Mouse (Mus musculus) C2C12 (cell line): ENCODE results near the gene Unc5cl. TPM values are rescaled to one million over a fixed set of nuclear protein-coding genes. Genes with fewer than 3 reads are reported as not detected.
A peak's percentile ranks its signal among the peaks of the same experiment; 100 is the strongest.

Experiments
- H3K27me3 ChIP-seq: one replicate; pipeline ENCODE4 v1.6.1; 2011; ENCODE audit not compliant: control insufficient read depth, insufficient read depth, insufficient read length
- H3K36me3 ChIP-seq: one replicate; pipeline ENCODE4 v1.6.1; 2011; ENCODE audit not compliant: control insufficient read depth, insufficient read depth
- H3K4me3 ChIP-seq: one replicate; pipeline ENCODE4 v1.5.1; 2011; ENCODE audit warnings: mild to moderate bottlenecking, control low read depth; ENCODE audit not compliant: poor library complexity, insufficient read depth, severe bottlenecking
- H3K79me2 ChIP-seq: one replicate; pipeline ENCODE4 v1.6.1; 2011; ENCODE audit not compliant: control insufficient read depth, insufficient read depth
- H3K79me3 ChIP-seq: one replicate; pipeline ENCODE4 v1.6.1; 2011; ENCODE audit warnings: low read depth, control low read depth
- H3ac ChIP-seq: one replicate; pipeline ENCODE3; 2011; ENCODE audit warnings: low read depth; ENCODE audit not compliant: control insufficient read depth, insufficient read length
- CEBPB ChIP-seq: IDR thresholded peaks from one replicate; pipeline ENCODE4 v1.6.1; 2011; ENCODE audit warnings: low read depth, mild to moderate bottlenecking, control low read depth, moderate library complexity
- CTCF ChIP-seq: IDR thresholded peaks from one replicate; pipeline ENCODE4 v1.5.1; 2011; ENCODE audit not compliant: control insufficient read depth, insufficient read depth, insufficient read length
- FOSL1 ChIP-seq: IDR thresholded peaks from one replicate; pipeline ENCODE4 v1.8.0; 2011; ENCODE audit warnings: mild to moderate bottlenecking, low read length; ENCODE audit not compliant: poor library complexity, insufficient read depth, severe bottlenecking
- MAX ChIP-seq: IDR thresholded peaks from one replicate; pipeline ENCODE4 v1.6.1; 2011; ENCODE audit warnings: mild to moderate bottlenecking, control low read depth
- MYOD1 ChIP-seq: IDR thresholded peaks from one replicate; pipeline ENCODE4 v1.6.1; 2011; ENCODE audit warnings: low read depth; ENCODE audit not compliant: control insufficient read depth, insufficient read length
- MYOG ChIP-seq: IDR thresholded peaks from one replicate; pipeline ENCODE4 v1.6.1; 2011; ENCODE audit not compliant: control insufficient read depth, insufficient read length; ENCODE audit errors: extremely low read depth
- USF1 ChIP-seq: IDR thresholded peaks from one replicate; pipeline ENCODE4 v1.6.1; 2011; ENCODE audit warnings: low read depth, mild to moderate bottlenecking, control low read depth, moderate library complexity
- polyA plus RNA-seq: library from polyadenylated mRNA; unstranded; fragments of >200 nt; fragmentation: generic; extraction: Trizol; gene quantifications from one replicate; pipeline ENCODE4 v1.2.1, GENCODE M21; 2012; ENCODE audit warnings: missing spikeins

Unc5cl gene
- polyA plus RNA-seq, 1 experiment = not detected

DNA sequence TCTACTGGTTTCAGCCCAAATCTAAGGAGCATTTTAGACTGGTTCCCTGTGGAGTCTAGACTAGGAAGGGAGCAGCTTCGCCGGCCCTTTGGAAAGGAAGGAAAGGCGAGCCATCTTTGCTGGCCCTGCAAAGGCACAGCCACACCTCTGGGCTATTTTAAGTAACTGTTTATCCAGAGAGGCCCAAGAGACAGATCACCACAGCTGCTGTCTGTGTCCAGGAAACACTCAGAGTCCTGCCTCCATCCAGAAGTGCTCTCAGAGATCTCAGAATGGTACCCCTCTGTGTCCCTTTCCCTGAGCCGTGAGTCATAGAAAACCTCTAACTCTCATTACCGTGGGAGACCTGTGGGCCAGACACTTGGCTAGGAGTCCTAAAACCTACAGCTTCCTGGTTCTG lies 24.3 kb upstream of the Unc5cl start:
- no peaks in the 10 kb centered on the region for H3K79me2 ChIP-seq
- TF ChIP-seq MYOD1 = peak; percentile 65
- TF ChIP-seq MYOG = no peak
- H3K79me3 ChIP-seq = no peaks in the 10 kb centered on the region
- H3K27me3 ChIP-seq = no peaks in the 10 kb centered on the region
- no peak overlapping the region for H3K4me3 ChIP-seq
- no peaks in the 10 kb centered on the region for H3K36me3 ChIP-seq
- no peak overlapping the region for H3ac ChIP-seq

DNA sequence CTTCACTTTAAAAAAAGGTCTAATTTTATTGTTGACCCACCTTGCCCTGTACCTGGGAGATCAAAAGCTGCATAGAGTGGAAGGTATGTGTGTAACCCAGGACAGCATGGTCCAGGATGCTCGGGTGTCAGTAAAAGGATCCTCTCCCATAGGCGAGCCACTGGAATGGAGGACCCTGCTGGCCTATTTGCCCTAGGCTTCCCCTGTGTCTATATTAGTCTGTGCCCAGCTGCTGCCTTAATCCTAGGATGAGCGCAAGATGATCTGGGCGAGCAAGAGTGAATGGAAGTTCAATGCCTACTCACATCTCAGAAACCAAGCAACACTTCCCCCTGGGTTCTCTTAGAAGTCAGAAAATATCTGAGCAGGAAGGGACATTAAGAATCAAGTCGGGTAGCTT lies 23.6 kb upstream of the Unc5cl start:
- H3K36me3 ChIP-seq = no peaks in the 10 kb centered on the region
- H3K4me3 ChIP-seq = no peak overlapping the region
- no peaks in the 10 kb centered on the region for H3K79me2 ChIP-seq
- no peaks in the 10 kb centered on the region for H3K27me3 ChIP-seq
- no peak overlapping the region for H3ac ChIP-seq
- no peaks in the 10 kb centered on the region for H3K79me3 ChIP-seq
- TF ChIP-seq MYOD1 = no peak
- no peak for TF ChIP-seq MAX
- TF ChIP-seq MYOG = no peak
- TF ChIP-seq CTCF = no peak
- TF ChIP-seq CEBPB = no peak
- no peak for TF ChIP-seq FOSL1
- no peak for TF ChIP-seq USF1

DNA sequence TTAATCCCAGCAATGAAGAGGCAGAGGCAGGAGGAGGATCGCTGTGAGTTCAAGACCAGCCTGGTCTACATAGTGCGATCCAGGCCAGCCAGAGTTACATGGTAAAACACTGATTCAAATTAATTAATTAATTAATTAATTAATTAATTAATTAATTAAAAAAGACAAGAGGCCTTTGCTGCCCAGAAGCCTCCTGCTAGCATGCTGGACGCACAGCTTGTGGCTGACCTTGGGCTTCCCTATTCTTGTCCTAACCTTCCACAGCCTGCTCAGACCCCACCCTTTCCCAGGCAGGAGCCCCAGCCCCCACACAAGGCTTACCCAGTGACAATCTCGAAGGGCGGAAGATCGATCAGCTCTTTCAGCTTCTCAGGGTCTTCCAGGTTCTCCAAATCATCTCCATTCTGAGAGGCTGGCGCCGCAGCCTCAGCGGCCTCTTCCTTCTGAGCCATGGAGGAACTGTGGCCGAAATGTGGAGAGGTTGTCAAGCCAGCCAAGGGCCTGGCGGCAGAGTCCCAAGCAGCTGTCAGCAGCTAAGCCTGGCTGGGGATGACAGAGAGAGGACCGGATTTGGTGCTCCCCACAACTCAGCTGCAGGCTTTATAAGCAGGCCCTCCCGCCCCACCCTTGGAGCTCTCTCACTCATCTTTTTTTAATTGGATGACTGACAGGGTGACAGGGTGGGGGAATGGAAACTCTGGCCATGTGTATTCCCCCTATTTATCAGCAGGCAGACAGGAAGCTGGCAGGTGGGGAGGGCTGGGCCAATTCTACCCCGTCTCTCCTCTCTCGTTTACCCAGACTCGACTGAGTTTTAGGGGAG lies 22.3 kb upstream of the Unc5cl start, which contains the start of gene Apobec2:
Gene Apobec2 (minus strand): TSS at position 773 of the 823 bp plus-strand sequence.
- TF ChIP-seq MYOD1 (no peak), CTCF (no peak), FOSL1 (no peak), MYOG (no peak), USF1 (no peak), CEBPB (no peak), MAX (no peak)
- H3ac ChIP-seq = no peak within 1 kb of the TSS
- H3K79me3 ChIP-seq = no peaks in the 10 kb centered on the region
- H3K36me3 ChIP-seq = no peaks in the 10 kb centered on the region
- no peaks in the 10 kb centered on the region for H3K79me2 ChIP-seq
- no peak within 1 kb of the TSS for H3K4me3 ChIP-seq
- H3K27me3 ChIP-seq = no peaks in the 10 kb centered on the region

DNA sequence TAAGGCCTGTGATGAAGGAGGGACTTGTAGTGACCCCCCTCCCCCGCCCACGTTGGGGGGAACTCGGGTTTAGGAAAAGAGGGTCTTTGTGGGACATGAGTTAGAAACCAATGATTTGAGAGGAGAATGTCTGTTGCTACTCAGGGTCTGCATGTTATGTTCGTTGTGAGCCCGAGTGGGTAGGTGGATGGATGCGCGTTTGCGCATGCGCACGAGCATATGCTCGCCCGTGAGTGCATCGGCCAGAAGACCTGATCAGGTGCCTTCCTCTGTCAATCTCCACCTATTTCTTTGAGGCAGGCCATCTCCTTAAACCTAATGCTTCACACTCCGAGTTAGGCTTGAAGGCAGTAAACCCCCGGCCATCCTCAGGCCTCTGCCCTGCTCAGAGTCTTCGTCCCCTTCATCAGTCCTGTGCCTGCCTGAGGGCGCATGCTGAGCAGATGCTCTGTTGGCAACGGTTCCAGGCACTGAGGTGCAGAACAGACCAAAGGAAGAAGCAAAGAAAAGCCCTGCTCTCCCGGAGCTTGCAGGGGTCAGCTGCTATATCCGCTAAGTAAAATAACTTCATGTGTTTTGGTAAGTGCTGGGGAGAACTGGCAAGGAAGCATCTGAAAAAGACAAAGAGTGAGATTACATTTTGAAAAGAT lies 21.6 kb upstream of the Unc5cl start:
- Histone ChIP-seq H3K79me2 (no peaks in the 10 kb centered on the region), H3K27me3 (no peaks in the 10 kb centered on the region), H3K4me3 (no peak overlapping the region), H3ac (no peak overlapping the region), H3K79me3 (no peaks in the 10 kb centered on the region), H3K36me3 (no peaks in the 10 kb centered on the region)
- TF ChIP-seq FOSL1 (no peak), MYOG (no peak), MAX (no peak), MYOD1 (no peak), CEBPB (no peak), USF1 (no peak), CTCF (no peak)

- H3K79me3 ChIP-seq = no peaks in the 10 kb centered on the region
- no peak overlapping the region for H3K4me3 ChIP-seq
- no peaks in the 10 kb centered on the region for H3K27me3 ChIP-seq
- H3ac ChIP-seq = no peak overlapping the region
- TF ChIP-seq CTCF (no peak), MAX (no peak), CEBPB (no peak), USF1 (no peak), MYOD1 (no peak), MYOG (no peak), FOSL1 (no peak)
- H3K36me3 ChIP-seq = no peaks in the 10 kb centered on the region
- no peaks in the 10 kb centered on the region for H3K79me2 ChIP-seq
These were observed 20.9 kb upstream of the Unc5cl start for GRCm38 (mm10) chr17:48433689-48434330.

DNA sequence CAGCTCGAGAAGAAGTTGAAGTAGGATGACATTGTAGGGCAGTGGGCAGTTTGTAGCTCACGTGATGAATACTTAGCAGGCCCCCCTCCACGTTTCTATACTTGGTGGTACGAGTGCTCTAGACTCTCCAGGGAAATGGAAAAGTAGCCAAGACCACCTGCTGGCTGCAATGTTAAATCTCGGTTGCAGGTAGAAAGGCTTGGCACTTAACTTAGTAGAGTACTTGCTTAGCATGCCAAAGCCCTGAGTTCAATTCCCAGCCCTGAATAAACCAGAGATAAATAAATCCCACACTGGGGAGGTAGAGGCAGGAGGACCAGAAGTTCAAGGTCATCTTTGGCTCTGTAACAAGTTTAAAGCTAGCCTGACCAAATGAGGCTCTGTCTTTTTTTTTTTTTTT lies 20.2 kb upstream of the Unc5cl start:
- no peak for TF ChIP-seq CEBPB
- TF ChIP-seq USF1 = no peak
- no peak for TF ChIP-seq MYOG
- no peak for TF ChIP-seq MYOD1
- no peak for TF ChIP-seq MAX
- no peak for TF ChIP-seq FOSL1
- no peak for TF ChIP-seq CTCF
- no peaks in the 10 kb centered on the region for H3K79me3 ChIP-seq
- H3K79me2 ChIP-seq = no peaks in the 10 kb centered on the region
- no peaks in the 10 kb centered on the region for H3K27me3 ChIP-seq
- H3K36me3 ChIP-seq = no peaks in the 10 kb centered on the region
- no peak overlapping the region for H3K4me3 ChIP-seq
- H3ac ChIP-seq = no peak overlapping the region
